Mouse (Mus musculus): ENCODE results near the gene Zkscan7.
"Not testable (repeated sequence)": the region's sequence is repeated elsewhere in the genome, so short reads cannot be mapped to it uniquely, and the experiment has no call there.

The Zkscan7 gene

DNA sequence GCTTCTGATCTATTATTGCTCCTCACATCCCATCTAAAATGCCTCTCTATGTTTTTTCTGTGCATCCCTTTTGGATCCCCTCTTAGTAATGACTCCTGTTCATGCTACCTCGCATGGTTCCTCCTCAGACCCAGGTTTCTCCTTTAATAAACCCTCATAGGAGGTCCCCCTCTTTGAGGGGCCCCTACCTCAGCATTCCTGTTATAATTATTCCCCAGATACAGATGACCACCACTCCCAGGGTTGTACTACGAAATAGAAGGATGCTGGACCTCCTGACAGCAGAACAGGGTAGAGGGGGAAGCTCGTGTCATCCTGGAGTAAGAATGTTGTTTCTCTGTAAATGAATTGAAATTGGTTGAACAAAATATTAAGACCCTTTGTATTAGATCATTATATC lies at the start of gene Zkscan7:
TSS of gene Zkscan7 (plus strand) at position 301 of the 400 bp plus-strand sequence.
- DNase-seq (ENCODE audit: low spot score in 2 of 2), result no peak

DNA sequence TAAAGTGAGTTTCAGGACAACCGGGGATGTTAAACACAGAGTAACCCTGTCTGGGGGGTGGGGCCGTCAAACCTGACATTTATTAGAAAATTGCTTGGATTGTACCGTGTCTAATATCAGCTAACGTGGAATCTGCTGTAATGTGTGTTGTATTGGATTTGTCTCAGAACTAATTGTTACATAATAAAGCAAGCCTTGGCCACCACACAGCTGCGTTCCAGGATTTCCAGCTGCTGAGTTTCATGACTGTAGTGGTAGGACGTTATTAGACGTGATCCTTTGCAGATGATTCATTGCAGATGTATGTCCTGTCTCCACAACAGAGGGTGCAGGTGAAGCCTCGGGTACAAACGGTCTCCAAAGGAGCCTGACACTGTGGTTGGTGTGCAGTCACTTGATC lies 49.4 kb upstream of the Zkscan7 start:
- no peak for DNase-seq (ENCODE audit: low spot score in 2 of 2)

DNA sequence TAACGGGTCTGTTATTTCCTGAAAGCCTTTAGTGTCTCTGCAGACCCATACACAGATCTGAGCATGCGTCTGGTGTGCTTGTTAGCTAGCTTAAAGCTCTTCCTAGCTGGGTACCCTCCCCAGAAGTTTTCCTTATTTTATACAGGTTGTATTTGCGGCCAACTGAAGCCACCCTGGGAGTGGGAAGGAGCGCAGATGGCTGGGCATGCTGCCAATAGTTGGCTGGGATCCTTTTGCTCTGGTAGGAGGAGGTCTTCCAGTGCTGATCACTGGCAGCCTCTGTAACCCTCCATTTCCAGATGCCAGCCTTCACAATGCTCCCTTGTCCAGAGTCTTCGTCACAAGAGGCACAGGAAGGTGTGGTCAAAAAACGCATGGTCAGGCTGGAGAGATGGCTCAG lies 48.7 kb upstream of the Zkscan7 start:
- peak; percentile 58 to 68 for DNase-seq (ENCODE audit: low spot score in 2 of 2)

DNA sequence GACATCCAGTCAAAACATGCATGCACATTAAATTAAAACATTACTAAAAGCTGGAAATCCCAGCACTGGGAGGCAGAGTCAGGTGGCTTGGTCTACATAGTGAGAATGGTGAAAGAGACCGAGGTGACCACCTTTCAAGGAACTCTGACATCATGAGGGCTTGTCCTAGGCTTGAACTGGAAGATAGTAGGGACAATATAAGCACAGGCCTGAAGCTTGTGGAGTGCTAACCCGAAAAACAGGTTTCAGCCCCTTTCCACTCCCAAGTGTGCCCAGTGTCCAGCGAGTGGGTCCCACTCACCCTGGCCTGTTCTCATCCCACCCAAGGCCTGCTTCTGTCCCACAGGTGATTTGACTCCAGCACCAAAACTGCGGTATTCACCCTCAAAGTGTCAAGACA lies 48.3 kb upstream of the Zkscan7 start:
- DNase-seq (ENCODE audit: low spot score in 2 of 2), result no peak

DNA sequence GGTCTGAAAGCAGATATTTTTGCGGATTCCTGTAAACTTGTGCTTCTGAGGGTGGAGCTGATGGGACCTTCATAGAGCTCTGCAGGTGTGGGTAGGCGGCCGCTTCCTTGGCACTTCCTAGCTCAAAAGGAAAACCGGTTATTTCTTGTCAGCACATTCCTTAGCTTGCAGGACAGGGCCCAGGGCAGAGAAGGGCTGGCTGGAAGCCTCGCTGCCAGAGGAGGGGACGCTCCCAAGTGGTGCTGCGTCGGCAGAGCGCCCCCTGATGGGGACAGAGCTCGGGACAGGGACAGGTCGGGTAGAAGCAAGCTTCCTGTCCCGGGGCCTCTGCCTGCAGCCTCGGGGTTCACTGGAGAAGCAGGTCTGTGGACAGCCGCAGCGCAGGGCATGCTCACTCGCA lies 47.8 kb upstream of the Zkscan7 start:
- no peak for DNase-seq (ENCODE audit: low spot score in 2 of 2)

DNA sequence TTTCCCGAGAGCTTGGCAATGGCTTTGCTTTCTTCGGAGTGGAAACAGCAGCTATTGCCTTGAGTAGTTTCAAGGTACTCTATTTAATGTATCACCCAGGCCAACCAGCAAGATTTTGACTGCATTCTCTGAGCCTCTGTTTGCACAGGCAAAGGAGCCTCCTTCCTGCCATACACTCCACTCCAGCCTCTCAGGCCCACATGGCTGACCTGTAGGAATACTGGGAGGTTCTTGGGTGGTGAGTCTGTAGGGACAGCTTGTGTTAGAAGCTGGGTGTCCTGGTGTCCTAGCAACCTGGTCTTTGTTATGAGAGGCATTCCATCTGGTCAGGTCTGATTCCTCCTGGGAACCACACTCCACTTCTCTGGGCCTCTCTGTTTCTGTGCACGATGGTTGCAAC lies 41.7 kb upstream of the Zkscan7 start, which contains the start of gene Gm35549:
TSS of gene Gm35549 (minus strand) at position 276 of the 400 bp plus-strand sequence.
- DNase-seq (ENCODE audit: low spot score in 2 of 2), result no peak

DNA sequence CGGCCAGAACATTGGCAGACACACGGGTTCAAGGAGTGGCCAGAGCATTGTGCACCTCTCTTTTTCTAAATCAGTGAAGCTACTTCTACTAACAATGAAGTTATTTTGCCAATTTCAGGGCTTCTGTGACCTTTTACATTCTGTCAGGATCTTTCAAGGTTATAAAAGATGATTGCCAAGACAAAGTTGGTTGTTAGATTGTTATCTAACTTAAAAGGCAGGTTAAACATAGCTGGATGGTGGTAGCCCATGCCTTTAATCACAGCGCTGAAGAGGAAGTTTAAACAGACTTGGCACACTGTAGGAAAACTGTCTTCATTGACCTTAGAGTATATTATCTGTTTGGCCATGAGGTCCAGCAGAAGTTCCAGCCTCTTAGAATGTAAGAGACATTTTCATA lies 39.9 kb upstream of the Zkscan7 start:
- no peak for DNase-seq (ENCODE audit: low spot score in 2 of 2)

DNA sequence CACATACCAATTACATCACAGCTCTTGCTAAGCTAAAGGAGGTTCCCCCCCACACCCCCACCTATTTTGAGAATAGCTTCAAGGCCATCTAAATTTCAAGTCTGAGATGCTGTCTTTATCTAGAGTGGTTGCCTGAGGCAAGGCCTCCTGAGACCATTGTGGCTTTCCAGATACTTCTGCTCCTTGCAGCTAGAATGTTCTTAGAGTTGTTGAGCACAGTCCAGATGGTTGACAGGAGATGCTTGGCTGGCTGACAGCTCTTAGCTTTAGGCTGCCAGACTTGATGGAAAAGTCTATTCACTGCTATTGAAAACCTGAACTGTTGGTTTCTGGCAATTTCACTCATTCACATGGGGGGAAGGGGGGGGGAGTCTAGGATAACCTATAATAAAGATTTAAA lies 39.3 kb upstream of the Zkscan7 start:
- DNase-seq (ENCODE audit: low spot score in 2 of 2), result peak; percentile 44 to 45

DNA sequence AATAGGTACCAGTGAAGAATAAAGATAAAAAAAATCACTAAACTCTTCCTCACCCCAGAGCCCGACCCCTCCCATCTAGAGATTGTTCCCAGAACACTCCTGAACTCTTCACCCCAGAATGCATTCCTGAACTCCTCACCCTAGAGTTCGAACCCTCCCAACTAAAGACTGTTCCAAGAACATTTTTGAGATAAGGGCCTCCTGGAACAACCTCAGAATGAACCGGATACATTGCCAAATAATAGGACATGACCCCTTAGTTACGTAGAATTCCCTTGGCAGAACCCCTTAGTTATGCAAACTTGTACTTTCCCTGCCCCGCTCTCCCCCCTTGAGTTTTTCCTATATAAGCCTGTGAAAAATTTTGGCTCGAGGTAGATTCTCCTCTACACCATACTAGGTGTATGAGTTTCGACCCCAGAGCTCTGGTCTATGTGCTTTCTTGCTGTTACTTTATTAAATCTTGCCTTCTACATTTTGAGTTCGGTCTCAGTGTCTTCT lies 37.6 kb upstream of the Zkscan7 start:
- DNase-seq (ENCODE audit: low spot score in 2 of 2), result not testable (repeated sequence)

DNA sequence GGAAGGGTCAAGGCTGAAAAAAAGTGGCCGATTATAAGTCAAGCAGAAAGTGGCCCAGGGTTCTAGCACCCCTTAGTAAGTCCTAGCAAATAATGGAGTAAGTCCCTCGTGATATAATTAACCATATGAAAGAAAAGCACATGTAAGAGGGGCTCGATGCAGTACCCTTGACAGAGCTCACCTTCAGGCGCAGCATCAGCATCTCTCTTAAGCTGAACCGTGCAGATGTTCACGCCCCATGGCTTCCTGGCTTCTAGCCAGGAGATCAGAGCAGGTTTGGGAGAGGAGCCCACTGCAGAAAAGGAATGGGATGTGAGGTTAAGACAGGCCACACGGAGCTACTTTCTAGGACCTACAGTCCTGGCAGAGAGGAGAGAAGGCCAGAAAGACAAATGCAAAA lies 31.0 kb upstream of the Zkscan7 start:
- DNase-seq (ENCODE audit: low spot score in 2 of 2), result no peak

DNA sequence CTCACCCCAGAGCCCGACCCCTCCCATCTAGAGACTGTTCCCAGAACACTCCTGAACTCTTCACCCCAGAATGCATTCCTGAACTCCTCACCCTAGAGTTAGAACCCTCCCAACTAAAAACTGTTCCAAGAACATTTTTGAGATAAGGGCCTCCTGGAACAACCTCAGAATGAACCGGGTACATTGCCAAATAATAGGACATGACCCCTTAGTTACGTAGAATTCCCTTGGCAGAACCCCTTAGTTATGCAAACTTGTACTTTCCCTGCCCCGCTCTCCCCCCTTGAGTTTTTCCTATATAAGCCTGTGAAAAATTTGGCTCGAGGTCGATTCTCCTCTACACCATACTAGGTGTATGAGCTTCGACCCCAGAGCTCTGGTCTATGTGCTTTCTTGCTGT lies 30.3 kb upstream of the Zkscan7 start:
- not testable (repeated sequence) for DNase-seq (ENCODE audit: low spot score in 2 of 2)

DNA sequence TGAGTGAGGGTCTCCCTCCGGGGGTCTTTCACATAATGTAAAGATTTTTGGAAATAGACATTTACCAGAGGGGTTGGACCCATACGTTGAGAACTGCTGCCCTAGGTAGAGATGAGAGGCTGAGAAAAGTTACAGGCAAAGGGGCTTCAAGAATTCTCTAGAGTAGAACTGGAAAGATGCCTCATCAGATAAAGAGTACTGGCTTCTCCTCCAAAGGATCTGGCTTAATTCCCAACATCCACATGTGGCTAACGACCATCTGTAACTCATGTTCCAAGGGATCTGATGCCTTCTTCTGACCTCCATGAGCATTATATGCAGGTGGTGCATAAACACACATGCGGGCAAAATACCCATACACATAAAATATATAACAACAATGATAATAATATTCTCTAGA lies 29.9 kb upstream of the Zkscan7 start:
- no peak for DNase-seq (ENCODE audit: low spot score in 2 of 2)

DNA sequence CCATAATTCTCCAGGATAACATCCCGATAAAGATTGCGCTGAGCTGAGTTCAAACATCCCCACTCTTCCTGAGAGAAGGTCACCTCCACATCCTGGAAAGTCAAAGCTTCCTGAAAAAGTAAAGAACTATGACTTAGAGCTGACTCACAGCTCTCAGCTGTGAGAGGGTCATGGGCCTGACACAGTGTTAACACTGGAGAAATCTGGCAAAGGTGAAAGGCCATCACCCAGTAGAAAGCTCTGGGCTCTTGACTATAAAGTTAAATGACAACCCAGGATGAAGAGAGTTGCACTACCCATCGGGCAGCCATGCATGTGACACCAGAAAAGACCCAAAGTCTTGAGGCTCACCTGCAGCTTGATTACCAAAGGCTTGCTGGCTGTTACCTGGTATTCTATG lies 28.8 kb upstream of the Zkscan7 start:
- no peak for DNase-seq (ENCODE audit: low spot score in 2 of 2)

DNA sequence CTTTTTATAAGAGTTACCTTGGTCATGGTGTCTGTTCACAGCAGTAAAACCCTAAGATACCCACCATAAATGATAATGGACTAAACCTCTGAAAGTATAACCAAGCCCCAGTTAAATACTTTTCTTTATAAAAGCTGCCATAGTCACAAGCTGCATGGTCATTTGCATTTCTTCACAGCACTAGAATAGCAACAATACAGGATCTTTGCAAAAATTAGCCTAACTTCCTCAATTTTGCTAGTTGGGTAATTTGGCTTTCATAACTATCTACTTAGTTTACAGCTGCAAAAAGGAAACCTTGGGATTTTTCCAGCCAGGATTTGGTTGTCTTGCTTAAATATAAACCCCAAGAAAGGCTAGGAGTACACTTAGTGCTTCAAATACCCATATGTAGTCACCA lies 24.7 kb upstream of the Zkscan7 start:
- no peak for DNase-seq (ENCODE audit: low spot score in 2 of 2)

DNA sequence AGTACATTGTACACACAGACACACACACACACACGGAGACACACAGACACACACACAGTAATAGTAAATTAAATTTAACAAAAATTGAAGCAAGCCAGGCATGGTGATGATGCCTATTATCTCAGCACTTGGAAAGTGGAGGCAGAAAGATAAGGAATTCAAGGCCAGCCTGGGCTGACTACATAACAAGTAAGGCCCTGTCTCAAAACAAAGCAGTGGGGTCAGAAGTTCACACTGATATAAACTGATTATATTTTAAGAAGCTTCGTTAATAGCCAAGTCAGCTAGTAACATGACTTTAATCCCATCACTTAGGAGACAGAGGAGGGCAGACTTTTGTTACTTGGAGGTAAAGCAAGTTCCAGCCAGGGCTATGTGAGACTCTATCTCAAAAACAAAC lies 21.8 kb upstream of the Zkscan7 start:
- no peak for DNase-seq (ENCODE audit: low spot score in 2 of 2)

DNA sequence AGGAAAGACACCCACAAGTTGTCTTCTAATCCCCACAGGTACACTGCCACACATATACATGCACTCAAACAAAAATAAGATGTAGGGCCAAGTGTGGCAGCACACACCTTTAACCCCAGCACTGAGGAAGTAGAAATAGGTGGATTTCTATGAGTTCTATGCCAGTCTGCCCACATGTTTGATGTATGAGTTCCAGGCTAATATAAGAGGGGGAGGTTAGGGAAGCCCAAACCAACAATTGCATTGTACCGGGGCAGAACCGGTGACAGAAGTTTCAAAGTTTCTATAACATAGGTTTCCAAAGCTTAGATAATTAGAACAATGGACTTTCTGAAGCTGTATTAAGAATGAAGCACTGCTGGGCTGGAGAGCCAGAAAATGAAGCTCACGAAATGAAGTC lies 20.6 kb upstream of the Zkscan7 start:
- DNase-seq (ENCODE audit: low spot score in 2 of 2), result no peak

DNA sequence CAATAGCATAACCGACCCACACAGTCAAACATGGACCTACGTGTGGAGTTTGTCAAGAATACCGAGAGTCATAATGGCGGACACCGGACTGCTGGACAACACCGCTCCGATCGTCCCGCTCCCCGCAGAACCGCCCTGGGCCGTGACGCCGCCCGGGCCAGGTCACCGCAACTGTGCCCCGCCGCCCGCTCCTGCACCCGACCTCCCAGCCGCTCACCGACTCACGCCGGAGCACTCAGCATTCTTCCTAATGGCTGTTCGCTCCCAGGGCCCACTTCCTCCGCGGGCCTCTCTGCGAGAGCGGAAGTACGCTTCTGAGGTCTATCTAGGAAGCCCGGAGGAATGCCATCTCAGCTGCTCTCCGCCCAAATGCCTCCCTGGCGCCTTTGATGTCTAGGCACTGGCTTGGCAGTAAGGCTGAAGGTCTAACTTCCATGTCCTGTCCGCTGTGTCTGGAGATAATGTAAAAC lies 19.8 kb upstream of the Zkscan7 start, which contains the start of gene Zfp445:
TSS of gene Zfp445 (minus strand) at position 310 of the 470 bp plus-strand sequence.
- peak; percentile 81 to 85 for DNase-seq (ENCODE audit: low spot score in 2 of 2)

DNA sequence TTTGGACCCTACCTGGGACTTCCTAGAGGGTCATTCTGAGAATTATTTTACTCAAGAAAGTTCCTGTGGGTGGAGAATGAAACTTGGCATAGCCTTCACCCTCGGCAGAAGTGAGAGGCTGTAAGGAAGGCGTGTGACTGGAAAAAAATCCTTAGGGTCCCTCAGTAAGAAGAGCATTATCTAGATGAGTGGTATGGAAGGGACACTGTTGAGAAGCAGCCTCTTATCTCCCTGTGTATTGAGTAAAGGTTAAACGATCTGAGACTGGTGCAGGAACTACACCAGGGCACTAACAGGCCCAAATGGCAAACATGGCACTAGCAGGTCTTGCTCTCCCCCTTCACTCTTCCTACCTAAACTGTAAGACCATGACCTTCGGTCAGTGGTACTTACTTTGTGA lies 19.3 kb upstream of the Zkscan7 start:
- DNase-seq (ENCODE audit: low spot score in 2 of 2), result no peak

DNA sequence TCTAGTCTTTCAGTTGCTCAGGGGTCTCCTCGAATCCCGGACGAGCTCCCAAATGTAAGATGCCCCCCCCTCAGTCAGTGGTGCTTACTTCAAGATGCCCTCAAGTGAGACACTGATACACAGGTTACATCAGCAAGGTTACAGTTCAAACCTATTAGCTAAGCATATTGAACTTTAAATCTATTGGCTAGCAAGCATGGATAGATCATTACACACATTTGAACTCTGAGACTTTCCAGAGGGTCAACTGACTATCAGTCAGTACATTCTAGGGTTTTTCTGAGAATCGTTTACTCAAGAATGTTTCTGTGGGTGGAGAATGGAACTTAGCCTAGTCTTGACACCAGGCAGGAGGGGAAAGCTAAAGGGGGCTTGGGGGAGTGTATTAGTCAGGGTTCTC lies 12.9 kb upstream of the Zkscan7 start:
- DNase-seq (ENCODE audit: low spot score in 2 of 2), result no peak

DNA sequence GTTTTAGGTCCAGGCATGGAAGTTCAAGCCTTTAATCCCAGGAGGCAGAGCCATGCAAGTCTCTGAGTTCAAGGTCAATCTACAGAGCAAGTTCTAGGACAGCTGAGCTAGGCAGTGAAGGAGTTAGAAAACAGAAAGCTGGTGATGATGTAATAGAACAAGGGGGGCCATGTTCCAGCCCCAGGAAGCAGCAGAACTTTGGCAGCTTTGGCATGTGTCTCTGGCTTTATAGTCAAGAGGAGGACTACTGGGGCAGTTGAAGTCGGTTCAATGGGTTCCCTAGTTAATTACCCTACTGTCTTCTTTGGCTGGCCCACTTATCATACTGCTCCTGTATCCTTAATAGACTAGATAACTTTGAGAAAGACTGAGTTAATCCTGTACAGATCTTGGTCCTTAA lies 10.8 kb upstream of the Zkscan7 start:
- DNase-seq (ENCODE audit: low spot score in 2 of 2), result no peak

DNA sequence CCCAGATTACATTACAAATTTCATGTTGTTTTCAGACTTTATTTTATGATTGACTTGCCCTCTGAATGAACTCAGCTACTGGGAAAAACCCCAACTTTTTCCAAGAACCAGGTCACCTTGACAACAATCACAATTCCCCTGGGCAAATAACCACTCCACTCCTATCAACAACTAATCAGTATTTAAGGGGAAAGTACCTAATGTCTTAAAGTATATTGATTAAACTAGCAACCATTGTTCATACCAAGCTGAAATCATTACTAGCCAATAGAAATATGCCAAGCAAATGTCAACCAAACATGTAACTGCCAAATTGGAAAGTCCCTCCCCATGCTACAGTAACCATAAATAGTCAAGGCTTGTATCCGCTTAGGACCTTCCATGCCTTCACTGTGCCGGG lies 10.3 kb upstream of the Zkscan7 start:
- no peak for DNase-seq (ENCODE audit: low spot score in 2 of 2)

DNA sequence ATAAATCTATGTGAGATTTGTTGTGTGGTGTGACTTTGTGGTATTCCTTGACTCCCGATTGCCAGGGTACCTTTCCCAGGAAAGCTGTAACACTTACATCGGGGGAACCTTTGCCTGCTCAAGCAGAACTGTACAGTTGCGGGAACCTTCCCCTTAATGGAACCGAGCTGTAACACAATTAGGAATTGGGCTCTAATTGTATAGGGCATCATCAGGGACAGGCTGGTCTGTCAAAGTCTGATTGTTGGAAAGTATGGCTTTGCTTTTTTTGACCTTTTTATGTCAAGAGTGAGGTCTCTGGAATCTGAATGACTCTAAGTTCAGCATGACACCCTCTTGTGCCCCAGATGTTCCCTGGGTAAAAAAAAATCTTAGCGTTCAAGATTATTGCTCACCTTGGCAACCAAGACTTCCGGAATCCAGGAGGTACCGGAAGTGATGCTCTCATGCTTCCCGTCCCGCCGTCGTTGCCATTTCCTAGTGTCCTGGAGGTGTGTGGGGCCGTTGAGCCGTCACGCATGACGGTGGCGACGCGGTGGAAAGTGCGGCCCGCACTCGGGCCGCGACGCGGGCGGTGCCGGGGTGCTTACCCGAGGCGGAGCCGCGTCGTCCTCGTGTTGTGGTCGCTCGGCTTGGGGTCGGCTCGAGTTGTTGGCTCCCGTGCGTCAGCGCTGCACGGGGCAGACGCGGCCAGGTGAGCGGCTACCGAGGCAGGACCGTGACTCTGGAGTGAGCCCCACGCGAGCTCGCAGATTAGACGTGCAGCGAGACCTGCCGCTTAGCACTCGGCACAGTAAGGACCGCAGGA lies 1.1 kb downstream of the Zkscan7 start:
- DNase-seq (ENCODE audit: low spot score in 2 of 2), result peak; percentile 72 to 74

DNA sequence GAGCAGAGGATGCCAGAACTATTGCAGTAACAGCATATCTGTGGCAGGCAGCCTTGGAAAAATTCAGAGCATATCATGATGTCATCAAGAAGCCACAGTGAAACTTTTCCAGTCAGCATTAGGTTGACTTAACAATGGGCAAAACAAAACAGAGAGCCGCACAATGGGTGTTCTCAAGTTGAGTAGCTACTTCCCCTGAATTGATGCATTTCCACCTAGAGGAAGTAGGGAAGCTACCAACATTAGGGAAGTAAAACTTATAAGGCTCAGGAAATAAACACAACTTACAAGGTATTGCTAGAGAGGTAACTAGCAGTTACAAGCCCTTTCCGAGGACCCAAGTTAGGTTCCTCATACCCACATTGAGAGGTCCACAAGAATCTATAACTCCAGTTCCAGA lies 15.6 kb downstream of the Zkscan7 start:
- no peak for DNase-seq (ENCODE audit: low spot score in 2 of 2)

All from right cerebral cortex, adult 2 months (tissue).